Mouse (Mus musculus): ENCODE measurements around the gene Gse1.
"Not testable (repeated sequence)": the region's sequence is repeated elsewhere in the genome, so short reads cannot be mapped to it uniquely, and the experiment has no call there.

DNA sequence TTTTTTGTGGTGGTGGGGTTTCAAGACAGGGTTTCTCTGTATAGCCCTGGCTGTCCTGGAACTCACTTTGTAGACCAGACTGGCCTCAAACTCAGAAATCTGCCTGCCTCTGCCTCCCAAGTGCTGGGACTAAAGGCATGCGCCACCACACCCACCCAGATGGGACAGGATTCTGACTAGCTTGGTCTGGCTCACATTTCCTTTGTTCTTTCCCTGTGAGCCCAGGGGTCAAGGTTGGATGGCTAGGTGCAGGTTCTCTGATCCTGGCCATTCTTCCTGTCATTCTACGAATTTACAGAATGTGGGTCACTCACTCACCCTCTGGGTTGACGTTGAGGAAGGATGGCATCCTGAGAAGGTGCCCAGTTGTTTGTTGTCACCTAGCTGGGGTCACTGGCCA is 106.0 kb downstream of the Gse1 start:
- not testable (repeated sequence) for TF ChIP-seq POLR2A (IDR thresholded peaks at IDR 0.05; ENCODE audit: borderline replicate concordance, extremely low read depth, insufficient read depth, insufficient read length, poor library complexity, severe bottlenecking); CTCF (IDR thresholded peaks at IDR 0.05; ENCODE audit: borderline replicate concordance, extremely low read depth, insufficient read depth, insufficient read length)

Measured in brain, embryonic 14.5 days (tissue).